22 mouse cellular contexts compared by ENCODE assay signal in the genomic region with DNA sequence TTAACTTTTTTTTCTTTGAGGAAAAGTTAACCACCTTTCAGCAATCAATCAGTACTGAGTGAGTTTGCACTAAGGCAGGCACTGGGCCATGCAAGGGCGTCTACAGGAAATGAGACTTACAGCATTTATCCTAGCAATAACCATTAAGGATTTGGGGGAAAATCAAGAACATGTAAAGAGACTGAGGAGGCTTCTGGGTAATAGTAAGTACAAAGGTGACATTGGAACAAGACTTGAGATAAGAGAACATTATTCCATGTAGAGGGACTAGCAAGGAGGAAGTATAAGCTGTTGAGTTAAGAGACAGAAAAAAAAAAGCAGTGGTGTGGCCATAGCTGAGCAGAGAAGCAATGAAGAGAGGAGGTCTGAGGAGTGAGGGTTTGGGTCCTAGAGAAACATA.
"Had no signal": no experiment of that assay in that cellular context is flagged by ENCODE, and none has a peak within 500 bp of the region (broad histone marks: within the 10 kb centered on the region; RNA-seq: fewer than 3 reads in every experiment).

No protein-coding gene starts in this region.

- H3K4me1 ChIP-seq: heart, embryonic 10.5 days; heart, embryonic 12.5 days; hindbrain, embryonic 13.5 days; hindbrain, embryonic 15.5 days; limb, embryonic 13.5 days; limb, embryonic 15.5 days; liver, embryonic 12.5 days had no signal

- H3K9me3 ChIP-seq: heart, embryonic 10.5 days; heart, embryonic 12.5 days; hindbrain, embryonic 13.5 days; hindbrain, embryonic 15.5 days; limb, embryonic 13.5 days; limb, embryonic 15.5 days; liver, embryonic 12.5 days had no signal

- H3K9ac ChIP-seq: heart, embryonic 12.5 days; hindbrain, embryonic 13.5 days; hindbrain, embryonic 15.5 days; limb, embryonic 13.5 days; limb, embryonic 15.5 days; liver, embryonic 12.5 days; liver, embryonic 14.5 days had no signal

- H3K4me2 ChIP-seq: heart, embryonic 12.5 days; hindbrain, embryonic 13.5 days; hindbrain, embryonic 15.5 days; limb, embryonic 13.5 days; limb, embryonic 15.5 days; liver, embryonic 12.5 days had no signal

- H3K36me3 ChIP-seq: hindbrain, embryonic 13.5 days; hindbrain, embryonic 15.5 days; limb, embryonic 15.5 days; liver, embryonic 12.5 days had no signal

- H3K27ac ChIP-seq: heart, embryonic 10.5 days; hindbrain, embryonic 13.5 days; hindbrain, embryonic 15.5 days; hindbrain, postnatal 0 days; limb, embryonic 13.5 days; limb, embryonic 15.5 days; liver, embryonic 12.5 days; liver, embryonic 14.5 days had no signal

- H3K4me3 ChIP-seq: heart, embryonic 10.5 days; heart, embryonic 12.5 days; hindbrain, embryonic 13.5 days; hindbrain, embryonic 15.5 days; limb, embryonic 13.5 days; limb, embryonic 15.5 days; liver, embryonic 12.5 days had no signal

- DNase-seq: gastrocnemius, postnatal 14 days; gastrocnemius, postnatal 36 days; heart, adult 18-20 months; heart, postnatal 10 days; heart, postnatal 36 days; kidney, adult 18-20 months; kidney, adult 8-10 months; kidney, postnatal 10 days; kidney, postnatal 25 days; kidney, postnatal 4 days; layer of hippocampus, adult 9-11 months; layer of hippocampus, postnatal 36 days; left cerebral cortex, postnatal 4 days had no signal

- ATAC-seq: hindbrain, postnatal 0 days; liver, embryonic 12.5 days had no signal

- H3K27me3 ChIP-seq: heart, embryonic 12.5 days; hindbrain, embryonic 13.5 days; hindbrain, embryonic 15.5 days; limb, embryonic 13.5 days; limb, embryonic 15.5 days; liver, embryonic 12.5 days had no signal
